Mouse (Mus musculus) heart, adult 2 months (tissue): ENCODE results near the gene Gm49405.

Experiments used
- CTCF ChIP-seq: fragments of 200-600 bp; IDR thresholded peaks from 2 replicates; pipeline ENCODE4 v1.8.1; 2022; ENCODE audit warnings: antibody characterized with exemption, mild to moderate bottlenecking, moderate library complexity
- POLR2A ChIP-seq: fragments of 200-500 bp; IDR thresholded peaks from 2 replicates; pipeline ENCODE4 v1.6.1; 2011; ENCODE audit warnings: mild to moderate bottlenecking, low read depth, low read length, control low read depth; ENCODE audit not compliant: insufficient read depth

- TF ChIP-seq CTCF (no peak), POLR2A (no peak)
Measured at GRCm38 (mm10) chr19:3955033-3955432, 45.4 kb upstream of the Gm49405 start.
